Mouse (Mus musculus): ENCODE measurements around the gene Evc. TPM values are rescaled to one million over a fixed set of nuclear protein-coding genes. Genes with fewer than 3 reads are reported as not detected.

Gene Evc
- 7.3 and 8.2 TPM in 2 replicates for polyA plus RNA-seq (2015; fragmentation: Nextera tagmentation; extraction: Ambion mirVana)

GRCm38 (mm10) chr5:37336485-37337105, at the start of gene Evc:
Gene Evc (minus strand): TSS chr5:37336894.

GRCm38 (mm10) chr5:37338288-37338687, 1.6 kb upstream of the Evc start, which contains the start of gene Evc2:
Gene Evc2 (plus strand): TSS chr5:37338499.

GRCm38 (mm10) chr5:37241651-37242151, 95.0 kb downstream of the Evc start, which contains the start of gene Crmp1:
Gene Crmp1 (plus strand): TSS chr5:37241940.

Other genes with a start within 250 kb of the Evc start
- 0.76 and 1.1 TPM in 2 replicates for gene Crmp1, start 95.0 kb downstream of the Evc start, polyA plus RNA-seq (2015; fragmentation: Nextera tagmentation; extraction: Ambion mirVana)
- gene Evc2, start 1.6 kb upstream of the Evc start, polyA plus RNA-seq (2015; fragmentation: Nextera tagmentation; extraction: Ambion mirVana) = 6.1 and 6.7 TPM in 2 replicates

Measured in skeletal muscle tissue, postnatal 0 days (tissue).